Mouse (Mus musculus) brain, embryonic 14.5 days (tissue): ENCODE data around the gene Limch1.

Source experiments
- CTCF ChIP-seq: fragments of 200-500 bp; IDR thresholded peaks from 2 replicates; pipeline ENCODE4 v1.5.1; 2012; ENCODE audit warnings: inconsistent platforms, mild to moderate bottlenecking, moderate library complexity, borderline replicate concordance; ENCODE audit not compliant: insufficient read depth, insufficient read length; ENCODE audit errors: extremely low read depth
- POLR2A ChIP-seq: fragments of 200-500 bp; IDR thresholded peaks from 2 replicates; pipeline ENCODE4 v1.6.1; 2012; ENCODE audit warnings: mild to moderate bottlenecking, inconsistent platforms, borderline replicate concordance; ENCODE audit not compliant: poor library complexity, insufficient read depth, insufficient read length, severe bottlenecking; ENCODE audit errors: extremely low read depth

GRCm38 (mm10) chr5:66762006-66762405 lies 16.4 kb downstream of the Limch1 start:
- TF ChIP-seq POLR2A = no peak
- TF ChIP-seq CTCF = no peak
